Mouse (Mus musculus): ENCODE results near the gene Glrx5. TPM values are rescaled to one million over a fixed set of nuclear protein-coding genes. Genes with fewer than 3 reads are reported as not detected.

Gene Glrx5
- polyA plus RNA-seq, 1 experiment from 2014 or later, result 186 TPM

DNA sequence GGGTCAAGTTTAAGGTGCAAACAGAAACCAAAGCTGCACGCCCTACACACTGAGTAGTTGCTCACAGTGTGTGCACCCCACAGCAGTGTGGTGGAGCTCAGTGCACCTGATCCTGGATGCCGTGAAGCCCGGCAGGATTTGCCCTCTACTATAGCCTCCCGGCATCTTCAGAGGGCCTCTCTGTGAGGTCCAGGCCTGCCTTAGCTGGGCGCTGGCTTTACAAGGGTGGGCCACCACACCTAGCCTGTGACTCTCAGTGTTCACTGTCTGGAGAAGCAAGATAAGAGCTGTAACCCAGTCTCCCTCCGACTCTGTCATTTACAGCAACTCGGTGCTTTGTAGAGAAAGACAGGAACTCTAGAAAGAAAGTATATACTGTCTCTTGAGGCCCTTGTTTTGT, 6.4 kb downstream of the Glrx5 start:
- Histone ChIP-seq H3K4me3 (replicated peaks) (no peak overlapping the region), H3K9ac (replicated peaks) (no peak overlapping the region), H3K9me3 (replicated peaks) (no peaks in the 10 kb centered on the region), H3K36me3 (peaks cover 17% of the 10 kb centered on the region), H3K4me2 (no peak overlapping the region), H3K4me1 (peaks cover 33% of the 10 kb centered on the region), H3K27me3 (replicated peaks) (no peaks in the 10 kb centered on the region), H3K27ac (replicated peaks) (no peak overlapping the region)
- 87% methylated on average over 7 of the region's 7 CpGs for WGBS
- no peak for ATAC-seq (ENCODE audit: low FRiP score)

DNA sequence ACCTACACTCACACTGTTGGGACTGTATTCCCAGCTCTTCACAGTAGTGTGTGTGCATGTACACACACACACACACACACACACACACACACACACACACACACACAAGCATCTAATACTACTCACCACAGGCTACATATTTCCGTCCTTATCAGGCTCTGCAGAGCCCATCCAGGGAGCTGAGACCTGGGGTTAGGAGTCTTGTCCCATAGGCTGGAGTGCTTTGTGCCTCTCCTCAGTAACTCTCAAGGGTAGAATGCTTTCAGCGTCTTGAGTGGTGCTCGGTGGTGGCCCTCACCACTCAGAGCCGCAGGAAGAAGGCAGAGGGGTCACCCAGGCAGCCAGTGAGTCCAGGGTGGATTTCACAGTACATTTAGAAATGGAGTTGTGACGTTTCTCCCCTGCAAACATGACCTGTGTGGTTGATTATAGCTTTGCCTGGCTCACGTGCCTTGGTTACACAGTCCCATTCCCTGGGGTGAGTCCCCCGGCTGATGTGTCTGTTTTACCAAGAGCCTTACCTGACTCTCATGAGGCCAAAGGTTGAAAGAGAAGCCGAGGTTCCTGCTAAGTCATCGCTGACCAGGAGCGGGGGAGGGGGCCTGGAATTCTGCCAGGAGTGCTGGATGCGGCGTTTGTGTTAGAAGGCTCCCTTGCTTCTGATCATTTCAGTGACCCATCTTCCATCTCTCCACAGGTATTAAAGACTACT, 7.2 kb downstream of the Glrx5 start:
- H3K27me3 ChIP-seq (replicated peaks), result no peaks in the 10 kb centered on the region
- H3K27ac ChIP-seq (replicated peaks), result no peak overlapping the region
- no peak overlapping the region for H3K4me2 ChIP-seq
- no peak overlapping the region for H3K9ac ChIP-seq (replicated peaks)
- H3K4me3 ChIP-seq (replicated peaks), result no peak overlapping the region
- H3K4me1 ChIP-seq, result peaks cover 24% of the 10 kb centered on the region
- no peaks in the 10 kb centered on the region for H3K9me3 ChIP-seq (replicated peaks)
- peaks cover 17% of the 10 kb centered on the region for H3K36me3 ChIP-seq
- 63% methylated on average over 12 of the region's 12 CpGs for WGBS
- no peak for ATAC-seq (ENCODE audit: low FRiP score)

DNA sequence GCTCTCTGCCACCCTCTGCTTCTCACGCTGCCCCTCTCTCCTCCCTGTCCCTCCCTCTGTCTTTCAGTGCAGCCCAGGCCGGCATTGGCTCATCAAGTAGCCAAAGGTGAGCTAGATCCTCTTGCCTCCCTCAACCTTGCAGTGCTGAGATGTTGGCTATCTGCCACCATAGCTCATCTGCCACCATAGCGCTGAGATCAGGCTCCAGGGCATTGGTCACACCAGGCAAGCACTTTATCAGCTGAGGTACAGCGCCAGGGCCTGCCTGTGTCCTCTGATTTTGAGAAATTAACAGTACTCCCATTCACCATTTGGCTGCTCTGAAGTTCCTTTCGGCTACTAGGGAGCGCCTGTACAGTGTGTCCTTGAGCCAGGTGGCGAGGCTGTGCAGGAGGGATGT, 8.5 kb downstream of the Glrx5 start:
- H3K27ac ChIP-seq (replicated peaks), result no peak overlapping the region
- no peaks in the 10 kb centered on the region for H3K27me3 ChIP-seq (replicated peaks)
- no peak overlapping the region for H3K4me3 ChIP-seq (replicated peaks)
- H3K9me3 ChIP-seq (replicated peaks), result no peaks in the 10 kb centered on the region
- 87% methylated on average over 7 of the region's 7 CpGs for WGBS
- no peak for ATAC-seq (ENCODE audit: low FRiP score)
- H3K4me1 ChIP-seq, result peaks cover 18% of the 10 kb centered on the region
- no peak overlapping the region for H3K9ac ChIP-seq (replicated peaks)
- H3K4me2 ChIP-seq, result no peak overlapping the region
- H3K36me3 ChIP-seq, result peaks cover 17% of the 10 kb centered on the region

DNA sequence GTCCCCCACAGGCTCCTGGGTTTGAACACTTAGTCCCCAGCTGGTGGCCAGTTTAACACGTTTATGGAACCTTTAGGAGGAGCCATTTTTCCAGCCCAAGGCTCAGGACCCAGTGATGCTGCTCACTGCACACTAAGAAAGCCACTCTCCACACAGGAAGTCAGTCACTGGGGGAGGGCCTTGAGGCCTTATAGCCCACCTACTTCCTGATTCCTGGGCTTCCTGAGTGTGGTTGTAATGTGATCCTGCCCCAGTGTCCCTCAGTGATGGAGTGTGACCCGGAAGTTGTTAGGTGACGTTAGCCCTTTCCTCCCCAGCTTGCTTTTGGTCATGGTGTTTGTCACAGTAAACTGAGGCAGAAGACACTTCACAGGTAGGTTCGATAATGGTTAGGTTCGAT, 10.6 kb downstream of the Glrx5 start:
- no peak overlapping the region for H3K9ac ChIP-seq (replicated peaks)
- 87% methylated on average over 5 of the region's 5 CpGs for WGBS
- H3K4me3 ChIP-seq (replicated peaks), result no peak overlapping the region
- H3K4me1 ChIP-seq, result peaks cover 10% of the 10 kb centered on the region
- H3K36me3 ChIP-seq, result peaks cover 17% of the 10 kb centered on the region
- no peak for ATAC-seq (ENCODE audit: low FRiP score)
- no peaks in the 10 kb centered on the region for H3K9me3 ChIP-seq (replicated peaks)
- no peaks in the 10 kb centered on the region for H3K27me3 ChIP-seq (replicated peaks)
- H3K27ac ChIP-seq (replicated peaks), result no peak overlapping the region
- no peak overlapping the region for H3K4me2 ChIP-seq

DNA sequence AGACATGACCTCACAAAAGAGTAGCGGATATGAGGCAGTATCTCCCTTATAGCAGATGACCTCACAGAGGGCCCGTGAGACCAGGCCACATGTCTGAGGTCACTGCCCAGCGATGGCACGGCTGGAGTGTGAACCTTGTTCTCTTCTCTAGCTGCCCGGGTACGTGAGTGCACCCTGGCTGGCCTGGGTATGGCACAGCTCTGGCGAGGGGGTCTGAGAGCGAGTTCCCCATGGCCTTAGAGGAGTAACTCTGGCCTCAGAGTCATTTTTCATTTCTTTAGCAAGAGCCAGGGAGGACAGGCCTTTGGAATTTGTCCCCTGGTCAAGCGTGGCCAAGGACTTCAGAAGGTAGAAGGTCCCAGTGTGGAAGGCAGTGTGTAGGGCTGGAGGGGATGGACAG, 12.3 kb downstream of the Glrx5 start:
- Histone ChIP-seq H3K4me2 (no peak overlapping the region), H3K9ac (replicated peaks) (no peak overlapping the region), H3K27ac (replicated peaks) (no peak overlapping the region), H3K4me1 (peaks cover 6% of the 10 kb centered on the region), H3K36me3 (peaks cover 17% of the 10 kb centered on the region), H3K4me3 (replicated peaks) (no peak overlapping the region), H3K27me3 (replicated peaks) (no peaks in the 10 kb centered on the region), H3K9me3 (replicated peaks) (no peaks in the 10 kb centered on the region)
- 91% methylated on average over 9 of the region's 9 CpGs for WGBS
- ATAC-seq (ENCODE audit: low FRiP score), result no peak

DNA sequence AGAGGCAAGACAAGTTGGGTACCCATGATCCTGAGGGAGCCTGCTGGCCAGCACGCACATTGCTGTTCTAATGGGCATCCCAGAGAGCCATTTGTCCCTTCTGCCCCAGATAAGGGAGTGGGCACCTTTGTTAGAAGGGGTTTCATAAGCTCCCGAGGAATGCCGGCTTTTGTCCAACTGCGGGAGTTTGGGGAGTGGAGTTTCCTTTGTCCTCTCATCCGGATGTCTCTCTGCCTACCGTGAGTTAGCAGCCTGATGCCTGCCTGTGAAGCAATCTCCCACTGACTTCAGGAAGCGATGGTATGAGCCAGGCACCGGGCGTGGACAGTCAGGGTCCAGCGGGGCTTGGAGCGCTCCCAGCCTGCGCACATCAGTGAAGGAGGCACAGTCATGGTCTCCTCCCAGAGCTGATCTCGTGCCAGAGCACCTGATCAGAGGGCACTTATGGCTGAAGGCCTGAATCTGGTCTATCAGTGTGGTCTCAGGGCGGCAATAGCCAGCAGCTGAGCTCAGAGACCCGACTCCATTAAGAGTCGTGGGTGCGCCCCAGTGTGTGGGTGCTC, 15.9 kb downstream of the Glrx5 start:
- no peak overlapping the region for H3K9ac ChIP-seq (replicated peaks)
- H3K9me3 ChIP-seq (replicated peaks), result no peaks in the 10 kb centered on the region
- no peak overlapping the region for H3K27ac ChIP-seq (replicated peaks)
- H3K27me3 ChIP-seq (replicated peaks), result no peaks in the 10 kb centered on the region
- 75% methylated on average over 17 of the region's 17 CpGs for WGBS
- H3K4me3 ChIP-seq (replicated peaks), result no peak overlapping the region
- H3K36me3 ChIP-seq, result no peaks in the 10 kb centered on the region
- no peak for ATAC-seq (ENCODE audit: low FRiP score)
- no peak overlapping the region for H3K4me2 ChIP-seq
- no peaks in the 10 kb centered on the region for H3K4me1 ChIP-seq

DNA sequence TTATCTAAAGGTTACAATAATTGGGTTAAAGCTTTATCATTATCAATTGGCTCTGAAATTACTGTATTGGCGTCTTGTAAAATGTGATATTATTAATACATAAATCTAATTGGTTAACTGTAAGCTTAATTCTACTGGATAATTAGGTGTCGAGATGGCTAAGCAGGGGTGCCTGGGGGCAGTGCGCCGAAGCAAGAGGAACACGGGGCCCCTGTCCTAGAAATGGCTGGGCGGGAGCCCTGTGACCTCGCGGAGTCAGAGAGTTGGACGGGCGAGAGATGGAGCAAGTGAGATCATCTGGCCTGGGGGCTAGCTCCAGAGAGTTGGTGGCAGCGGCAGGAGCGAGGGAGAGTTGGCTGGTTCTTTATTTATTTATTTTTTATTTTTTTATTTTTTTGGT, 17.3 kb downstream of the Glrx5 start:
- WGBS, result 87% methylated on average over 12 of the region's 12 CpGs
- Histone ChIP-seq H3K27ac (replicated peaks) (no peak overlapping the region), H3K9me3 (replicated peaks) (no peaks in the 10 kb centered on the region), H3K4me3 (replicated peaks) (no peak overlapping the region), H3K27me3 (replicated peaks) (no peaks in the 10 kb centered on the region), H3K4me2 (no peak overlapping the region), H3K4me1 (no peaks in the 10 kb centered on the region), H3K9ac (replicated peaks) (no peak overlapping the region), H3K36me3 (no peaks in the 10 kb centered on the region)
- ATAC-seq (ENCODE audit: low FRiP score), result no peak

DNA sequence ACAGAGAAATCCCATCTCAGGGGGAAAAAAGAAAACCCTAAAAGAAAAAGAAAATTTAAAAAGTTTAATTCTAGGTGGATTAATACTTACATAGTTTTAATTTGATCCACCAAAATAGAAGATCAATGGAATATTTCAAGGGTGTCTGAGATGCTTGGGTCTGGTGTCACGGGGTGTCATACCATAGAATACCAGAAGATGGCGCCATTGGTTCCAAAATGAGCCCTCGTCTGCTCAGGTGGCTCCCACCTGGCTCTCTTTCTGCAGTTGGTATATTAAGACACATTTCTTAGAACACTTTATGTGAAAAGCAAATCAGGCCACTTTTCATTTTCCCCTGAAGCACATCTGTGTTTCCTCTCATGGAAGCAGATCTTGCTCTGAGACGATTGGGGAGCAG, 18.4 kb downstream of the Glrx5 start:
- Histone ChIP-seq H3K36me3 (no peaks in the 10 kb centered on the region), H3K4me1 (no peaks in the 10 kb centered on the region), H3K4me2 (no peak overlapping the region), H3K27ac (replicated peaks) (peak overlapping the region; percentile 51; the same call in 1 of the 2 replicates), H3K4me3 (replicated peaks) (no peak overlapping the region), H3K27me3 (replicated peaks) (no peaks in the 10 kb centered on the region), H3K9me3 (replicated peaks) (no peaks in the 10 kb centered on the region), H3K9ac (replicated peaks) (no peak overlapping the region)
- WGBS, result 10% methylated on average over 4 of the region's 4 CpGs
- ATAC-seq (ENCODE audit: low FRiP score), result peak; percentile 79

DNA sequence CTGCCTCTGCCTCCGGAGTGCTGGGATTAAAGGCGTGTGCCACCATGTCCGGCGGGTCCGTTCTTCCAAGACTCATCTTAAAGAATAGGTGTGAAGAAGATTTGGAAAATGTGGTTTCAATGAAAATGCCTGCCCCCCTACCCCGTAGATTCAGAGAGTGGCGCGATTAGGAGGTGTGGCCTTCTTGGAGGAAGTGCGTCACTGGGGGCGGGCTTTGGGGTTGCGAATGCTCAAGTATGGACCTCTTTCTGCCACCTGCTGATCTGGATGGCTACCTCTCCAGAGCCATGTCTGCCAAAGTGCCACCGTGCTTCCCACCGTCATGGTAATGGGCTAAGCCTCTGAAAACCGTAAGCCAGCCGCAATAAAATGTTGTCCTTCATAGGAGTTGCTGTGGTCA, 21.6 kb downstream of the Glrx5 start:
- WGBS, result 94% methylated on average over 15 of the region's 15 CpGs
- H3K4me2 ChIP-seq, result no peak overlapping the region
- no peaks in the 10 kb centered on the region for H3K27me3 ChIP-seq (replicated peaks)
- no peak overlapping the region for H3K9ac ChIP-seq (replicated peaks)
- no peaks in the 10 kb centered on the region for H3K4me1 ChIP-seq
- no peak overlapping the region for H3K4me3 ChIP-seq (replicated peaks)
- H3K27ac ChIP-seq (replicated peaks), result no peak overlapping the region
- H3K9me3 ChIP-seq (replicated peaks), result no peaks in the 10 kb centered on the region
- ATAC-seq (ENCODE audit: low FRiP score), result no peak
- no peaks in the 10 kb centered on the region for H3K36me3 ChIP-seq

DNA sequence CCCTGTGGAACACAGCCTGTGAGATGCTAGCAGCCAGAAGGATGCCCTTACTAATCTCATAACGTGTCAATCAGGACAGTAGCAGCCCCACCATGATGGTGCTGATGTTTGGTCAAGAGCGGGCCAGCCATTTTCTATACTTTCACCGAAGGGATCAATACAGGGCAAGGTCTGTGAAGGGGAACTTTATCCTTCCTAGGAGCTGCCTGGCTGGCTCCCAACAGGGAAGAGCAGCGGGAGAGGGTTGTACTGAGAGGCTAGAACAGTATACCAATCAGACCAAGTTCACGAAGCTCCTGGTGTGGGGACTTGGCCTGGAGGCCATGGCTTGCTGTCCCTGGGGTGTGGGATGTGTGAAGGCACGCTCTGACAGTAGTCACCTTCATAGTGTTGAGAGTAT, 22.8 kb downstream of the Glrx5 start:
- no peaks in the 10 kb centered on the region for H3K27me3 ChIP-seq (replicated peaks)
- 80% methylated on average over 6 of the region's 6 CpGs for WGBS
- no peak overlapping the region for H3K27ac ChIP-seq (replicated peaks)
- H3K9ac ChIP-seq (replicated peaks), result no peak overlapping the region
- H3K9me3 ChIP-seq (replicated peaks), result no peaks in the 10 kb centered on the region
- ATAC-seq (ENCODE audit: low FRiP score), result no peak
- H3K4me2 ChIP-seq, result no peak overlapping the region
- H3K36me3 ChIP-seq, result no peaks in the 10 kb centered on the region
- H3K4me1 ChIP-seq, result no peaks in the 10 kb centered on the region
- H3K4me3 ChIP-seq (replicated peaks), result no peak overlapping the region

DNA sequence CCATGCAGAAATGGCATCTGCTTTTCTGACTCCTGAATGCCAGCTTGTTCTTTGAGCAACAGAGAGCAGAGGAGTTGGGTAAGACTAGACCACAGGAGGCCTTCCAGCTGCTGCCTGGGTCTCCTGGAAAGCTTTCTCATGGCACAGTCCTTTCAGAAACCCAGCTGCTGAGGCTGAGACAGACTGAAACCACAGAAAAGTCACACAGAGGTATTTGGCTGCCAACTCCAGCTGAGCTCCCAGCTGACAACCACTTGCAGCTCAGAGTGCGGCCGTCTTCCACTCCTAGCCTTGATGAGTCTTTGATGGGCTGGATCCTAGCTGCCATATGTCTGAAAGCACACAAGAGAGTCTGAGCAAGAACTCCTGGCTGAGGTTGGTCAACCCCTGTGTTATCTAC, 27.5 kb downstream of the Glrx5 start:
- Histone ChIP-seq H3K4me1 (peaks cover 13% of the 10 kb centered on the region), H3K4me3 (replicated peaks) (no peak overlapping the region), H3K36me3 (no peaks in the 10 kb centered on the region), H3K4me2 (no peak overlapping the region), H3K9me3 (replicated peaks) (no peaks in the 10 kb centered on the region), H3K9ac (replicated peaks) (no peak overlapping the region), H3K27ac (replicated peaks) (no peak overlapping the region), H3K27me3 (replicated peaks) (no peaks in the 10 kb centered on the region)
- WGBS, result 75% methylated on average over 2 of the region's 2 CpGs
- no peak for ATAC-seq (ENCODE audit: low FRiP score)

DNA sequence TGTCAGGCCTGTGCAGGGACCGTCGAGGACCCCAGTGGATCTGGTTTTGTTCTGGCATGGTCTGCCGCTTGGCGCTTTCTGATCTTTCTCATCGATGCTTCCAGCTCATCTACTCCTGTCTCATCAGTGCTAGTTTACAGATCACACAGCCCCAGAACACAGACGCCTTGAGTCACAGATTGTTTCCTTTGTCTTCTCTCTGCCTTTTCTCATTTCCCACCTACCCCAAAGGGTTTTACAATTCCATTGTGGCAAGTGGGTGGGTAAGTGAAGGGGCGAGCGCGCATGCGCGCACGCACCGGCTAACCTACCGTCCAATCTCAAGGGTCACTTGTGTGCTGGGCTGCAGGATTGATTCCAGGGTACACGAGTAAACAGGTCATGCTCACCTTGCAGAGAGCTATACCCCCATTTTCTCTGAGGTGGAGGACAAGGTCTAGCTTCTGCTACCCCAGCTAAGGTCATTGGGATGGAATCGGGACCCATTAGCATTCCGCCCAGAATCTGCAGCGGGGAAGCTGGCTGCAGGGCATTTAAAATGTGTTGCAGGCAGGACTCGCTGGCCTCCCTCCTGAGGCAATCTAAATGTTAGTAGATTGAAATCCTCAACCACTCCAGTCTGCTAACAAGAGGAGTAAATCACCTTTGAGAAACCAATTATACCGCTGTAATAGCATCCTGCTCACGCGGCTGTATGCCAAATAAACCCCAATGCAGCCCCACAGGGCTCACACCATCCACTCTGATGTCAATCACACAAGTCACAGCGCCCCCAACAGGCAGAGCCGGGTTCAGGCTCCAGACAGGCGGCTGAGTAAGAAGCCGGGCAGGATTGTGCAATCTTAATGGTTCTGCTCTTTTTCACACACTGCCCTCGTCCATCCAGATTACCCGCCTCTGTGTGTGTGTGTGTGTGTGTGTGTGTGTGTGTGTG, 31.0 kb downstream of the Glrx5 start:
- Histone ChIP-seq H3K4me2 (peak overlapping the region; percentile 26), H3K27ac (replicated peaks) (peak overlapping the region; percentile 78), H3K9ac (replicated peaks) (no peak overlapping the region), H3K9me3 (replicated peaks) (no peaks in the 10 kb centered on the region), H3K36me3 (no peaks in the 10 kb centered on the region), H3K27me3 (replicated peaks) (no peaks in the 10 kb centered on the region), H3K4me3 (replicated peaks) (no peak overlapping the region), H3K4me1 (peaks cover 13% of the 10 kb centered on the region)
- ATAC-seq (ENCODE audit: low FRiP score), result peak; percentile 65; the same call in 1 of the 2 replicates
- WGBS, result 39% methylated on average over 28 of the region's 28 CpGs

All from neural tube, embryonic 15.5 days (tissue).